Mouse (Mus musculus) testis, adult 2 months (tissue): ENCODE results near the gene Myadml2. TPM values are rescaled to one million over a fixed set of nuclear protein-coding genes. Genes with fewer than 3 reads are reported as not detected.
A peak's percentile ranks its signal among the peaks of the same experiment; 100 is the strongest.

Source experiments
- H3K27ac ChIP-seq: fragments of 200-500 bp; 2 replicates; pipeline ENCODE4 v1.5.1; 2012; ENCODE audit warnings: low read depth, low read length; ENCODE audit not compliant: control insufficient read depth, insufficient read depth
- H3K27me3 ChIP-seq: fragments of 200-500 bp; 2 replicates; pipeline ENCODE4 v1.6.1; 2012; ENCODE audit warnings: mild to moderate bottlenecking, low read length, moderate library complexity; ENCODE audit not compliant: control insufficient read depth, insufficient read depth
- H3K36me3 ChIP-seq: fragments of 200-500 bp; 2 replicates; pipeline ENCODE4 v1.6.1; 2012; ENCODE audit warnings: mild to moderate bottlenecking, low read length; ENCODE audit not compliant: control insufficient read depth, insufficient read depth
- H3K4me1 ChIP-seq: fragments of 200-500 bp; 2 replicates; pipeline ENCODE4 v1.6.1; 2012; ENCODE audit warnings: low read length; ENCODE audit not compliant: control insufficient read depth, insufficient read depth
- H3K4me3 ChIP-seq: fragments of 200-500 bp; 2 replicates; pipeline ENCODE4 v1.5.1; 2012; ENCODE audit warnings: low read depth, mild to moderate bottlenecking, low read length, moderate library complexity, mixed read lengths; ENCODE audit not compliant: control insufficient read depth
- CTCF ChIP-seq: fragments of 200-500 bp; IDR thresholded peaks from 2 replicates; pipeline ENCODE4 v1.5.1; 2012; ENCODE audit warnings: low read depth, mild to moderate bottlenecking, inconsistent platforms, low read length, moderate library complexity; ENCODE audit not compliant: control insufficient read depth, insufficient read depth, insufficient replicate concordance
- POLR2A ChIP-seq: fragments of 200-500 bp; IDR thresholded peaks from 2 replicates; pipeline ENCODE4 v1.6.1; 2012; ENCODE audit warnings: low read depth, mild to moderate bottlenecking, inconsistent platforms, low read length, moderate library complexity; ENCODE audit not compliant: control insufficient read depth
- polyA plus RNA-seq: library from polyadenylated mRNA; depleted of rRNA; stranded (reverse); fragments of >200 nt; gene quantifications from 2 replicates; pipeline ENCODE4 v1.2.3, GENCODE M21; 2012

Gene Myadml2
- polyA plus RNA-seq, 1 experiment: not detected

GRCm38 (mm10) chr11:120615606-120616203, 32.3 kb downstream of the Myadml2 start:
- Histone ChIP-seq H3K4me1 (peaks cover 15% of the 10 kb centered on the region), H3K36me3 (no peaks in the 10 kb centered on the region; the same call in 1 of the 2 replicates), H3K27me3 (no peaks in the 10 kb centered on the region), H3K4me3 (no peak overlapping the region), H3K27ac (no peak overlapping the region)
- TF ChIP-seq CTCF: no peak
- no peak for TF ChIP-seq POLR2A

- Histone ChIP-seq H3K27me3 (no peaks in the 10 kb centered on the region), H3K27ac (no peak overlapping the region), H3K36me3 (no peaks in the 10 kb centered on the region; the same call in 1 of the 2 replicates), H3K4me1 (peaks cover 15% of the 10 kb centered on the region), H3K4me3 (no peak overlapping the region)
- TF ChIP-seq CTCF (no peak), POLR2A (no peak)
Observed at GRCm38 (mm10) chr11:120615167-120615566, 32.8 kb downstream of the Myadml2 start.

GRCm38 (mm10) chr11:120613976-120614375, 34.0 kb downstream of the Myadml2 start:
- no peak overlapping the region for H3K4me3 ChIP-seq
- no peak overlapping the region for H3K27ac ChIP-seq
- H3K4me1 ChIP-seq: peaks cover 19% of the 10 kb centered on the region
- no peaks in the 10 kb centered on the region for H3K27me3 ChIP-seq
- H3K36me3 ChIP-seq: no peaks in the 10 kb centered on the region; the same call in 1 of the 2 replicates
- TF ChIP-seq POLR2A (no peak), CTCF (no peak)

GRCm38 (mm10) chr11:120613481-120613972, 34.4 kb downstream of the Myadml2 start:
- Histone ChIP-seq H3K27me3 (no peaks in the 10 kb centered on the region), H3K4me3 (no peak overlapping the region), H3K4me1 (peaks cover 21% of the 10 kb centered on the region), H3K36me3 (no peaks in the 10 kb centered on the region; the same call in 1 of the 2 replicates), H3K27ac (no peak overlapping the region)
- TF ChIP-seq POLR2A (no peak), CTCF (no peak)

- Histone ChIP-seq H3K4me3 (no peak overlapping the region), H3K36me3 (no peaks in the 10 kb centered on the region; the same call in 1 of the 2 replicates), H3K4me1 (peaks cover 19% of the 10 kb centered on the region), H3K27ac (no peak overlapping the region), H3K27me3 (no peaks in the 10 kb centered on the region)
- TF ChIP-seq CTCF (peak; percentile 86; the same call in 1 of the 2 replicates), POLR2A (no peak)
Observed at GRCm38 (mm10) chr11:120612763-120613162, 35.2 kb downstream of the Myadml2 start.

GRCm38 (mm10) chr11:120610477-120611046, 37.4 kb downstream of the Myadml2 start:
- H3K27me3 ChIP-seq: no peaks in the 10 kb centered on the region
- no peaks in the 10 kb centered on the region; the same call in 1 of the 2 replicates for H3K36me3 ChIP-seq
- H3K4me3 ChIP-seq: no peak overlapping the region
- H3K4me1 ChIP-seq: peaks cover 14% of the 10 kb centered on the region
- TF ChIP-seq POLR2A: no peak
- no peak for TF ChIP-seq CTCF
- no peak overlapping the region for H3K27ac ChIP-seq

GRCm38 (mm10) chr11:120609250-120609649, 38.7 kb downstream of the Myadml2 start:
- TF ChIP-seq POLR2A (0 out of 2 replicates have a peak, but pooled peaks have one; percentile 0), CTCF (no peak)
- H3K4me3 ChIP-seq: peak overlapping the region; percentile 71
- H3K27ac ChIP-seq: no peak overlapping the region
- H3K4me1 ChIP-seq: peaks cover 14% of the 10 kb centered on the region
- no peaks in the 10 kb centered on the region for H3K27me3 ChIP-seq
- no peaks in the 10 kb centered on the region; the same call in 1 of the 2 replicates for H3K36me3 ChIP-seq
